Mouse (Mus musculus) ovary, postnatal 14 days (tissue): ENCODE measurements around the gene Sdhc.

Experiments
- DNase-seq: peaks from one replicate; pipeline ENCODE4 v3.0.0; 2022; ENCODE audit warnings: low spot score

Sdhc gene

GRCm38 (mm10) chr1:171149974-171150760 is at the start of gene Sdhc, which contains the start of gene Mpz:
Gene Sdhc, minus strand, starts transcription at chr1:171150603.
Gene Mpz, plus strand, starts transcription at chr1:171150711.
- peak; percentile 94 for DNase-seq

GRCm38 (mm10) chr1:171199532-171199931 is 49.1 kb upstream of the Sdhc start:
- no peak for DNase-seq

- peak; percentile 37 for DNase-seq
Measured at GRCm38 (mm10) chr1:171195887-171196397, 45.5 kb upstream of the Sdhc start, which contains the start of gene Pcp4l1. Gene Pcp4l1, minus strand, starts transcription at chr1:171196268.

- no peak for DNase-seq
Measured at GRCm38 (mm10) chr1:171195046-171195822, 44.8 kb upstream of the Sdhc start.

- DNase-seq: no peak
Measured at GRCm38 (mm10) chr1:171193911-171194830, 43.8 kb upstream of the Sdhc start.

GRCm38 (mm10) chr1:171193093-171193840 is 42.9 kb upstream of the Sdhc start:
- DNase-seq: no peak

GRCm38 (mm10) chr1:171192283-171192682 is 41.9 kb upstream of the Sdhc start:
- DNase-seq: no peak

- DNase-seq: no peak
Measured at GRCm38 (mm10) chr1:171190832-171191231, 40.4 kb upstream of the Sdhc start.

GRCm38 (mm10) chr1:171189476-171190114 is 39.2 kb upstream of the Sdhc start:
- DNase-seq: no peak

GRCm38 (mm10) chr1:171189046-171189445 is 38.6 kb upstream of the Sdhc start:
- DNase-seq: no peak

GRCm38 (mm10) chr1:171187851-171188700 is 37.7 kb upstream of the Sdhc start:
- no peak for DNase-seq

GRCm38 (mm10) chr1:171185655-171186054 is 35.3 kb upstream of the Sdhc start:
- DNase-seq: no peak

- DNase-seq: no peak
Measured at GRCm38 (mm10) chr1:171184314-171184713, 33.9 kb upstream of the Sdhc start.

GRCm38 (mm10) chr1:171183620-171184019 is 33.2 kb upstream of the Sdhc start:
- no peak for DNase-seq

GRCm38 (mm10) chr1:171183025-171183424 is 32.6 kb upstream of the Sdhc start:
- DNase-seq: no peak

GRCm38 (mm10) chr1:171179487-171180171 is 29.2 kb upstream of the Sdhc start:
- no peak for DNase-seq

- DNase-seq: no peak
Measured at GRCm38 (mm10) chr1:171172779-171173178, 22.4 kb upstream of the Sdhc start.

GRCm38 (mm10) chr1:171171138-171171537 is 20.7 kb upstream of the Sdhc start:
- DNase-seq: no peak

GRCm38 (mm10) chr1:171169913-171170312 is 19.5 kb upstream of the Sdhc start:
- no peak for DNase-seq
